Mouse (Mus musculus) neural tube, embryonic 10.5 days (tissue): Measurements from ENCODE around the gene Sgms1.
"Not testable (repeated sequence)": the region's sequence is repeated elsewhere in the genome, so short reads cannot be mapped to it uniquely, and the experiment has no call there.

Experiments used
- DNase-seq: peaks from one replicate; pipeline ENCODE4 v3.0.0-alpha.2; 2017; ENCODE audit warnings: low spot score; ENCODE audit errors: extremely low spot score

Gene Sgms1

DNA sequence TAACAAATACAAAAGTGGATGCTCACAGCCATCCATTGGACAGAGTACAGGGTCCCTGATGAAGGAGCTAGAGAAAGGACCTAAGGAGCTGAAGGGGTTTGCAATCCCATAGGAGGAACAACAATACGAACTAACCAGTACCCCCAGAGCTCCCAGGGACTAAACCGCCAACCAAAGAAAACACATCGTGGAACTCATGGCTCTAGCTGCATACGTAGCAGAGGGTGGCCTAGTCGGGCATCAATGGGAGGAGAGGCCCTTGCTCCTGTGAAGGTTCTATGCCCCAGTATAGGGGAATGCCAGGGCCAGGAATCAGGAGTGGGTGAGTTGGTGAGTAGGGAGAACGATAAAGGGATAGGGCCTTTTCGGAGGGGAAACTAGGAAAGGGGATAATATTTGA lies 31.5 kb downstream of the Sgms1 start:
- not testable (repeated sequence) for DNase-seq

DNA sequence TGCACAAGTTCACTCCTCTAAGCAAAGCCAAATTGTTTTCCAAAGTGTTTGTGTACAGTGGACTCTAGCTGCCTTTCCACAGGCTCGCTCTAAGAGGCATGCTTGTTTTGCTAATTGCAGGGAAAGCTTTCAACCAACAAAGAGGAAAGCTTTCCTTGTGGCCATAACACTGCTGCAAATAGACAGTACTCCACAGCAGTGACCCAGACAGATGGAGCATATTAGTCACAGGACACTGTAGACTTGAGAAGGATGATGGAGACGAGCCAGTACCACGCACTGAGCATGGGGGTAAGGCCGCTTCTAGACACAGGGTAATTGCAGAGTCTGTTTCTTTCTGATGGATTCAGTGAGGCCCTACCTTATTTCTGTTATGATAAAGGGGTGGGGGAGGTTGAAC lies 33.3 kb downstream of the Sgms1 start:
- DNase-seq = no peak

DNA sequence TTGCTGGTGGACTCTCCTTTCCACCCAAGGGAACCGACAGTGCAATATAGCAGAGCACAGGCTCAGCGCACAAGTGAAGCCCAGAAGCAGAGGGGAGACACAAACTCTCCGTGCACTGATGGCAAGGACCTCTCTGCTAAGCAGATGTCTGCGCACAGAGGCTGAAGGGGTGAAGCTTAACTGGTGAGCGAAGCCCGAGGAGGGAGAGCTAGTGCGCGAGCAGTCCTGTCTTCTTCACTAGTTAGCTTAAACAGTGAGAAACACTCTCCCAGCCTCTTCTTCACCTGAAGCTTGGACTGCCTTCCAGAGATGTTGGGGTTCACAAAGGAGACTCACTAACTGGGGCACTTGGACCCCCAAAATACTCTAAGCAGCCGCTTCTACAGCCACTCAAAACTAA lies 36.1 kb downstream of the Sgms1 start:
- no peak for DNase-seq

DNA sequence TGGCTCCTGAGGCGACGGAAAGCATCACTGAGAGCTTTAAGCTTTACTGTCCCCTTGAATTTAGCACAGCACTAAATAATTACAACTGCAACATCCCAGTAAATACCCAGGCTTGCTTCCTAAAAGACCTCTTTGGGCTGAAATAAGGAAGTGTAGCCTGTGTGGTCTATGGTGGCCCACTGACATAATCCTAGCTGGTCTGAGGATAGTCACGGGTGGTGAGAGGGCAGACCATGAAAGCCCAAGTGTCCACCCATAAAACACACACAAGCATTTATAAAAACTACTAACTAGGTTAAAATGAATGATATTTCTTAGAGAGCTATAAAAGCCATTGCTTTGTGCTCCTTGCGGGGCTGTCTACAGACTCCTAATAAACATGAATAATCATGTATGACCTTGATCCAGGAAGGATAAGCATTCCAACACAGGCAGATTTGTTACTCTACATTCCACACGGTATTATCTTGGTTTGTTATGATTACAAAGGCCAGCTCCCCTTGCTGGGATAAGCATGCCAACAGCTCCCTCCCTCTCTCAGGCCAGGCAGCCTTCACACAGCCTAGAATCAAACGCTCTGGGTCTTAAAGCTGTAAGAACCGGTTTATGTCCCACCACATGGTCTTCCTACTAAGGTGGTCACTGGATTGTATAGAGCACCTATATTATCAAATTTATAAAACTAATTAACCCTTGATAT lies 40.4 kb downstream of the Sgms1 start:
- no peak for DNase-seq

DNA sequence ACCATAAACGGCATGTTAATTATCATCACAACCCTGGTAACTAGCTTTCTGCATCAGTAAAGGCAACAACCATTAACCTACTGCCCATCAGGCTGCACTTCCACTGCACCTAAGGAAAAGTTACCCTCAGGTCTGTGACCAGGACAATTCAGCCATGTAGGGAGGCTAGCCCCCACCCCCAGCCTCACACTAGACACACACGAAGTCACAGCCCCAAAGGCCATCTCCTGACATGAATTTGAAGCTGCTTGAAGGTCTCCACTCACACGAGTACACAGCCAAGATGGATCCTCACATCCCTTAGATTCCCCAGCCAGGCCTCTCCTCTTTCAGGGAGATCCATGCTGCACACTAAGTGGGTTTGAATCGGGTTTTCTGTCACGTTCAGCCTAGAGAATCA lies 42.0 kb downstream of the Sgms1 start:
- DNase-seq = no peak

DNA sequence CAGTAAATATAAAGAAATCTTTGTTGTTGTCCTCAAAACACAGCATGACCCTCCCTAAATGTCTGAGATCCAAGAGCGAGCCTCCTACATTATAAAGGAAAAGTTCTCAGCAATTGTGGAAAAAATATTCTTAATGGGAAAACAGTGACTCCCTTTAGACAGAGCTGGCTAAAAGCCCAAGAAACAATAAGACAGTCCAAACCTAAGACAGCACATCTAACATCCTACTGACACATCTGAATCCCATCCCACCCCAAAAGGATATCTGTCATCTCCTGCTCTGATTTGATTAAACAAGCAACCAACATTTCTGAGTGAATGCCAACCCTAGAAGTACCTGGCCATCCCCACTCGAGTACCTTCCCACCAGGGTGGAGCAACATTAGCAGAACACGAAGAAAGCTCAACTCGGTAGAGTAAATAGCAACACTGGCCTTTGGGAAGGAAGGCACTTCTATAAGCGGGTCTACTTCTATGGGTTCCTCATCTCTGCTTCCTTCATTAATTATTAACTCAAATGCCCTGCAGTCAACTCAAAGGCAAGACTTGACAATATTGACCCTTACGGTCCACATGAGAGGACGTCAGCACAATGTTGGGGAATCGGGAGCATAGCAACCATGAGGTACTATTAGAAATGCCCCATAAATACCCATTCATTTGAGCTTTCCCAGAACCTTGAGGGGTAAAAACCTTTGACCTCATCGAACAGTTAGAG lies 42.7 kb downstream of the Sgms1 start:
- DNase-seq = no peak

DNA sequence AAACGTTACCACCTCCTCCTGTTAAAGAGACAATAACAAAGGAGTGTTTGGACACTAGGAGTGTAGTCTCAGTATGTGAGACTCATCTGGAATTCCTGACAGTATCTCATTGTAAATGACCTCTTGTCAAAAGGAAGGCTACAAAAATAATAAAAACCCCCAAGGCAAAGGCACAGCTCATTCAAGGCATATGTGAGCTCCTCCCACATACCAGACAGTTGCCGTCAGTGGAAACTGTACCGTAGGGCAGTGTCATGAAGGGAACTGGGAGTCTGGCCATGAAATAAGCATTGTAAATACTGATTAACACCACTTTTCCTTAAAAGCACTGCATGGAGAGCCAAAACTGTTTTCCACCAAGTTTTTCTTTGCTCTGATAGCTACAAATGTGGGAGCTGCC lies 43.3 kb downstream of the Sgms1 start:
- no peak for DNase-seq

DNA sequence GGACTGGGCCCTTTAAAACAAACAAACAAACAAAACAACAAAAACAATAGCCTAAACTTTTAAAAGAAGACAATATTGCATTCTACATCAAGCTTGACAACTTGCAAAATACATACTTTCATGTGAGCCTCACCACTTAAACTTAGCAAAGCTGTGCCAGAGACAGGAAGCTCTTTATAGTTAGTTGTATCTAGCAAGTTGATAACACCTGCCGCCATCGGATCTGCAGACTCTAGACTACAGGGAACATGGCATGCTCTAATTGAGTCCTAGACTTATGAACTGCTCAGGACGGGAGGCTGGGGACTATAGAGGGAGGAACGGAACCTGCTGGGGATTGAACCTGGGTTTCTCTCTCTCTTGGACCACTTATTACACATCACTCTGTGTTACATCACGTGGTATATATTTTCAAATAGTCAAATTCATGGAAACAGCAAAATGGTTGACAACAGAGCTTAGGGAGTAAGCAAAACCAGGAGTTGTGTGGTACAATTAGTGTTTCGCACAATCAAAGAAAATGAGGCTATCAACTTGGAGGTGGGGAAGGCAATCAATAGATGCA lies 44.3 kb downstream of the Sgms1 start:
- DNase-seq = no peak

DNA sequence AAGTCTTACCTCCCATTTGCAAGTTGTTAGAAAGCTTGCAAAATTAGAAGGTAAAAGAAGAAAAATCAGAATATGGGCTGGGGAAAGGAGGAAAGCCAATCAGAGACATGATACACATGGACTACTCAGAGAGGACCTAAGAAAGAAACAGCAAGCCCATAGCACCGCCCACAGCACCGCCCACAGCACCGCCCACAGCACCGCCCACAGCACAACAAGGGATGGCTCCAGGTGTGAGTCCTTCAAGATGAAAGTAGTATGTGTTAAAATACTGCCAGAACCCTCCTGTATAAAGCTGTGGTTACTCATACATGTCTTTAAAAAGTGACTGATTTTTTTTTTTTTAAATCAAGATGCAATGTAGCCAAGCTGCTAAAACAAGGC lies 44.8 kb downstream of the Sgms1 start:
- no peak for DNase-seq

DNA sequence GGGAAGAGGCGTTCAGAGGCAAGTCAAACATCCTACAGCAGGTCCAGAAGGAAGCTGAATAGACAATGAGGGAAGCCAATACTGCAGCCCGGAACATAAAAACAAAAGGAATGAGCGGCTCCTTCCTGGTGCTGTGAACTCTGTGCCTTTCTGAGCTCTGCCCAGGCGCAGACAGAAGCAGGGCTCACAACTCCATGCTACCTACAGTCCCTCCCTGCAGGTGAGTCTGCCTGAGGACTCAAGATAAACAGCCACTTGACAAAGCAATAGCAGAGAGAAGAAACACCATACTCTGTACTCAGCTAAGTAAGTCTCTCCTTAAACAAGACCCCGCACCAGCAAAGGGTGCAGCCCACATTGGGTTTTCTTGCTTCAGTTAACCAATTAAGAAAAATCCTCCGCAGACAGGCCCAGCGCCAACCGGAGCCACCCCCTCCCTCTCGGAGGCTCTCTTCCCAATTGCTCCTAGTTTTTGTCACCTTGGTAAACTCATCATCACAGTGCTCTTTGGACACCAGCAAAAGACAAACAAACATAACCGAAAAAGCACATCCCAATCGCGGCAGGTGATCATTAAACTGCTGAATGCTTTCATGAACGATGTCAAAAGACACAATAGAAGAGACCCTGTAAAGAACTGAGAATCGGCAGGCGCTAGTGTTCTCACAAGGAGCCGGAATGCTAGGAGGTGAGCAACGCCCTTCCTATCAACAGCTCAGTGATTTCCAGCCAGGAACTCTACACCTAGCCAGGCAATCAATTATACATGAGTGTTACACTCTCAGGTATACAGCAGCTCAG lies 45.4 kb downstream of the Sgms1 start:
- DNase-seq = no peak

DNA sequence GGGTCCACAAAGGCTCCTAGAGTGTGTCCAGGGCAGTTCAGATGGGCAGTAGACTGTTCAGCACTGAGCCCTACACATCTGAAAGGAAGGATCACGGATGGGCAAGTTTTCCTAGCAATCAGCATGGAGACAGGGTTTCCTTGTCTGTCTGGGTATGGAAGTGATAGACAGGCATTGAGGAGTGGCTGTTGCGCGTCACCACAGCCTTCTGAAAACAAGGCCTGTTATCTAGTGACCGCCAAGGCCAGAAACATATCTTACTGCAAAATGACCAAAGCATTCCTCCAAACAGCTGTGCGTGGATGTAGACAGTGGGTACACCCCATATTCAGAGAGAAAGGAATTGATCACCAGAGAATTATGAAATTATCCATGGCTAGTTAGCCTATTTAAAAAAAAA lies 47.1 kb downstream of the Sgms1 start:
- DNase-seq = no peak

DNA sequence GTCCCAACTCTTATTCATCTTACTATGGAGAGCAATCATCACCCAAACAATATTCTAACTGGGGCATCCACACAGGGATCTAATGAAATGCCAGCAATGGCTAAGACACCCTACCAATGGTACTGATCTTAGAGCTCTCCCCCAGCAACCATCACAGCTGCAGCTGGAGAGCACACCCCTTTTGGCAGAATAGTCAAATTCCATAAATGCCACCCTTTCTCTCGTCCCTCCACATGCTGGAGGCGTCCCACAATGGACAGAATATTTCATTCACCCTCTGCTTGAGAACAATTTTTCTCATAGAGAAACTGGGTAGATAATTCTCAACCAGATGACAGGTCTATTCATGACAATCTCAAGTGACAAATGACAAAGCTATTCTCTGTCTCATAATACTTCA lies 48.4 kb downstream of the Sgms1 start:
- no peak for DNase-seq

DNA sequence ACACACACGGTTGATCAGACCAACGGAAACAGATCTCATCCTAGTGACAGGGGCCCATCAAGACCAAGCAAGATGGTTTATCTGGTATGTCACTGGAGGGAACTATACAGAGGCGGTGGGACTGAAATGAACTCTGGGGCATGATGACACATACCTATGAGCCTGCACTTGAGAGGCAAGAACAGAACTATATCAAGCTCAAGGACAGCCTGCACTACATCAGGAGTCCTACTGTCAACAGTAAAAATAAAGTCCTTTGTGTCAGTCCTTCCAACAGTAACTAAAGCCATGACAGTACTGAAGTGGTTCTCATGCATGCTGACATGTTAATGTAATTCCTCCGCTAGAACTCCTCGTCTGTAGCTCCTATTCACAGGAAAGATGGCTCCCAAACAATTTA lies 49.3 kb downstream of the Sgms1 start:
- no peak for DNase-seq

DNA sequence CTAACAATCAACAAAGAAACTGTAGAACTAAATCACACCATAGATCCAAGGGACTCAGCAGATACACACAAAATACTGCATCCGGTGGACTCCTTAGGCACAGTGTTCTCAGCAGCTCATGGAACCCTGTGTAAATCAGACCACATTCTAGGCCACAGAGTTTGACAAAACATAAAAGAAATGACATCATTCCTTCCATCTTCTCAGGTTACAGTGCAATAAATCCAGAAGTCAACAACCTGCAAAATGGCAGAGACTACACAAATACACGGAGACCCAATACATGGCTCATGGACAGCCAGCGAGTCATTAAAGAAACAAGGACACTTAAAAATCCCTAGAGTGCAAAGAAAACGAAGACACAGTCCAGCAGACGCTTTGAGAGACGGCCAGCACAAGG lies 51.8 kb downstream of the Sgms1 start:
- no peak for DNase-seq

DNA sequence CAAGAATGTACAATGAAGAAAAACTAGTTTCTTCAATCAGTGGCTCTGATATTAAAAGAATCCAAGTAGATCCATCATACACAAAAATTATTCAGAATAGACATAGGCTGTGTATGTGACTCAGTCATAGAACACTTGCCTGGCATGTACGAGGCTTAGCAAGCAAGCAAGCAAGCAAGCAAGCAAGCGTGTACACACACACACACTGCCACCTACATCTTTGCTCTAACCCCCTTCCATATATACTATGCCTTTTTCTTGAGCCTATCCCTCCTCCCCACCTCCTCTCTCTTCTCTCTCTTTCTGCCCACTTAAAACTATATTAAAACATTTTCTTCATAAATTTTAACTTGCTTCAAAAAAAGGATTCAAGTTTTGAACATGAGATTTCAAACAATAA lies 54.8 kb downstream of the Sgms1 start:
- DNase-seq = no peak

DNA sequence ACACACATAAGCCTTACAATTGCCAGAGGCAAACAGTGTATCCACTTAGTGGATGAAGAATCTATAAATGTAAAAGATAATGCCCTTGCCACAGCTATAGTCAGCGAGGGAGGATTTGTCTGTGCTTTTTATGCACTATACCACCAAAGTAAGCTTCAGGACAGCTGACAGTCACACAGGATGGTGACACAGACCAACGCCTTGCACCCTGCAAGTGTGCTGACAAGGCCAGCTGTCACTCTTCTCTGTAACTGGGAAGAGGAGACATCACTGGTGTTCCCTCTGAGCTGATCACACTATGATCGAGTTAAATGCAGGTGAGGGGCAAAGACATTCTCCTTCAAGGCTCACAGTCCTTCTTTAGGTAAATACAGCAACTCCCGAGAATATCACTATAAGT lies 56.0 kb downstream of the Sgms1 start:
- DNase-seq = no peak

DNA sequence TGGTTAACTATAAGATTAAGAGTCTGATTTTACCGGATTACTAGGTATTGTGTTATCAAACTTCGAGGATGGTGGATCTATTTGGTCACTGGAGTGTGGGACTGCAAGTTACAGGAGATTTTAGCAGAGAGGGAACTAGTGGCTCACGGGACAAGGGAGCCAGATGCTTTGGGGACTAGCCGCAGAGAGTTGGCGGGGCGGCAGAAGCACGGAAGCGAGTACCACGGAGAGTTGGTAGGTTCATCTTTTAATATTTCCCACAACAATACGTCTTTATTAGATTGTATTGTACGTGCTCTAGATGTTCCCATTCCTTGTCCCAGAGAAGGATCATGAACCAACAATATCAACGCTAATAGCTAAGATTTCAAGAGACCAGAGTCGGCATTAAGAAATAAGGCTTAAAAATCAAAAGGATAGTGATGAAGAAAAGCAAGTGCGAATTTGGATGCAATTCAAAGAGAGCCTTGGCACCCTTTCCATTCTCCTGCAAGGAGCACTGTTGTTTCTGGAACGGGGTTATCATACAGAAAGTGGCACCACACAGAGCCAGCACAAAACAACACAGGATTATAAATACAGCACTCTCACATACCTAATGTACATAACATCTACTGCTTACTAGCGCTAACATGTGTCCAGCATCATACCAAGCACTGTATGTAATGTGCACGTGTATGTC lies 56.6 kb downstream of the Sgms1 start:
- DNase-seq = no peak

DNA sequence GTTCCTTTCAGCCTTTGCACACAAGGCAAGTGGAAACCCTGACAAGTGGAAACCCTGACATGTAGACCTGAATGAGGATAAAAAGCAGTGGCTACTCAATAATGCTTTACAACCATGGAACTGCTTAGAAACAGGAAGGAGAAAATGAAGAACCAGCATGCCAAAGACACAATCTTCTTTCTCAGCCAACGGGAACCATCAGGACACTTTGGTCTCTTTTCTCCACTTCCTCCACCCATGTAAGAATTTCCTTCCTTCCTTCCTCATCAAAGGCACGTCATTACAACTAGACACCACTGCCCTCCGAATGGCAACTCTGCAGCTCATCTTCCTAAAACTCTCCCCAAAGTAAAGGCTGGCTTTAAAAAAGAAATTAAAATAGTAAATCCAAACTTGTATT lies 59.3 kb downstream of the Sgms1 start:
- DNase-seq = no peak

DNA sequence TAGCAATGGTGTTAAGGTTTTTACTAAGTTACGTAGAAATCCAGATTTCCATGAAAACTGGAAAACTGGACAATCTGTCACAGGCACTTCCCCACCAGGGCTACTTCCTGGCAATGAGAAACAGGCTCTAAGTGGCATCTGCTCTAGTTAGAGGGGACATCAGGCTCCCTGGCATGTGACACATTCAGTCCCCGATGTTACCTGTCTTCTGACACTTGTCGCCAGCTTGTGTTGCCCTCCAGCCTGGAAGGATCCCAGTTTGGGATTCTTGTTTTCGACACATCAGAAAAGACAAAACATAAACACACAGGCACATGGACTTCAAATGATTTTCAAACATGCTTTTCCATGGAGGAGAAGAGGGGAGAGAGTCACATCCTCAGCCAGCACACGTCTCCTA lies 60.0 kb downstream of the Sgms1 start:
- no peak for DNase-seq

DNA sequence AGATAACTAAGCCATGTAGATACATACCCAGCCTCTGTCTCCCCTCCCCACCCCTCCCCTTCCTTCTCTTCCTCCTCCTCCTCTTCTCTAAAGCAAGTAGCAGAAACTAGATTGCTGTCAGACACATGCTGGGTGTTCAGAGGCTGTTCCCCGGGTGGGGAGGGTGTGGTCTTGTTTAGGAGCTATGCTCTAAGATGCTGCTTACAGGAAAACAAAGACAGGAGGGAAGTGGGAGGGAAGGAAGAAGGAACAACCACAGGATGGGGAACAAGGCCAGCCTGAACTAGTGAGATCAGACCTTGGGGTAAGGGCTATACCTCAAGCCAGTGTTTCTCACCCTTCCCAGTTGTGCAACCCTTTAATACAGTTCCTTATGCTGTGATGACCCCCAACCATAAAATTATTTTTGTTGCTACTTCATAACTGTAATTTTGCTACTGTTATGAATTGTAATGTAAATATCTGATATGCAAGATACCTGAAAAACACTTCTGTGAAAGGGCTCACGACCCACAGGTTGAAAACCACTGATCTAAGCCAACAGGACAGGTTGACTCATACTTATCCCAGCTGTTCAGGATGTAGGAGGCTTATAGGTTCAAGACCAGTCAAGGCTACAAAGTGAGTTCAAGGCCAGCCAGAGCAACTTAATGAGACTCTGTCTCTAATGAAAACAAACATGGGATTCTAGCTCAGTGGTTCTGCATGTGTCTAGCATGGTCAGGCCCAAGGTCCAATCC lies 61.3 kb downstream of the Sgms1 start:
- DNase-seq = no peak

DNA sequence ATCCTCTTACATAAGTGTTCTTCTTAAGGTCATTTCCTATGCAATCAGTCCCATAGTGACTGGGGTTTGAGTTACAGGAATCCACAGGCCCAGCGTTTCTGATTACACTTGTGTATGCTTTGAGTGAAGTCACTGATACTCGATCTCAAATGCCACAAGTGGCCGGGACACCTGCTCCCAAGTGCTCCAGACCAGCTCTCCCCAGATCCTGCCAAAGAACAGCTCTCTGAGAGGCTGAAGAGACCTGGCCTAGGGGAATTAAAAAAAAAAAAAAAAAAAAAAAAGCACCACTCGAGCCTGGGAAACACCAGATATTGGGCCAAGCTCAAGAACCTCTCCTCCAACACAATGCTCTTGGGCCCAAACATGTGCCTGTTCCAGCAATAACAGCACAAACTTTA lies 62.9 kb downstream of the Sgms1 start:
- no peak for DNase-seq
